Mouse (Mus musculus) bone marrow macrophage, adult 2 months (primary cell): ENCODE measurements around the gene Gtdc1.

Source experiments
- CTCF ChIP-seq: IDR thresholded peaks from 2 replicates; pipeline ENCODE4 v1.5.1; 2012; ENCODE audit warnings: low read depth, mild to moderate bottlenecking, low read length, moderate library complexity
- POLR2A ChIP-seq: IDR thresholded peaks from 2 replicates; pipeline ENCODE4 v1.6.1; 2012; ENCODE audit warnings: mild to moderate bottlenecking, low read depth, low read length, borderline replicate concordance

DNA sequence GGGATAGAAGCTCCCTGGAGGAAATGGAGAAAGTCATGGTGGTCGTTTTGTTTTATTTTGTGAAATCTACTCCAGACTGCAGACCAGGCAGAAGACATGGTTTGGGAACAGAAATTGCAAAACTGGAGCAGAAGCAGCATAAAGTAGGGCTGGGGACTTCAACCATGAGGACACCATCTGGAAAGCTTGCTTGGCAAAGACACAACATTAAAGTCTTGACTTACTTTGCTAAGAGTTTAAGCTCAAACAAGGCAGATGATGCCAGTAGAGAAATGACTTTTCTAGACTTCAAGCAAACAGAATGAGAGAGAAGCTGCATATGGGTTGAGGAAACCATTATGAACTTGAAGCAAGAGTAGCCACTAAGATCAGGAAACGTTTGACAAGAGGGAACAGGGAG lies 267.6 kb downstream of the Gtdc1 start:
- TF ChIP-seq CTCF (no peak), POLR2A (no peak)
